Mouse (Mus musculus): ENCODE data around the gene Stpg1. TPM values are rescaled to one million over a fixed set of nuclear protein-coding genes. Genes with fewer than 3 reads are reported as not detected.

The Stpg1 gene
- polyA plus RNA-seq, 1 experiment: not detected

DNA sequence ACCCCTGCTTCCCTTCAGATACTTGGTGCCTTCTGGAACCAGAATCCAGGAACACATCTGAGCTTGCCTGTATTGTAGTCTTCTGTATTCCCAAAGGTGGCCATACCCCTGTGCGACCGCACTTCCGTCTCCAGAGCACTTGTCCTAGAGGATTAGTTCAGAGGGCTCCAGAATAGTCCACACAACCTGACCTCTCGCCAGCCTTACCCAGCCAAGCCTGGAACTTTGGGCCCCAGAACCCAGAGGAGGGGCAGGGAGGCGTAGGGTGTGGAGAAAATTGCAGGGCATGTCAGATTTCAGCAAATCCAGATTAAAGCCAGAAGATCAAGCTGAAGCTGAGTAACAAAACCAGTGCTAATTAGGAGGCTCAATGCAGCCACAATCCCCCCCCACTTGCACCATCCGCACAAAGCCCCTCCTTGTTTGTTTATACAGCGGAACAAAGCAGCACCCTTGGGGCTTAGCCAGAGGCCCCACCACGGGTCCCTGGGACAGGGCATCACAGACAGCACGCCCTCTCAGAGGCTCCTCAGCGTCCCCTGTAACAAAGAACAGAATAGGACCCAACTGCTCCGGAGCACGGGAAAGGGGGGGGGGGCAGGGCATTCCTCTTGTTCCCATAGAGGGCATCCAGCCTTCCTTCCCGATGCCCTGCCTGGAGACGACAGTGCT is 31.6 kb downstream of the Stpg1 start:
- TF ChIP-seq MYOD1 (IDR thresholded peaks at IDR 0.05; ENCODE audit: control insufficient read depth in 1 of 3, insufficient read length in 2 of 3, low read depth in 2 of 3) (no peak), POLR2AphosphoS2 (IDR thresholded peaks at IDR 0.05; ENCODE audit: insufficient read length, low read depth) (no peak), POLR2A (IDR thresholded peaks at IDR 0.05; ENCODE audit: insufficient read length, low read depth) (no peak), TCF3 (IDR thresholded peaks at IDR 0.05; ENCODE audit: insufficient read length, low read depth) (no peak), SRF (IDR thresholded peaks at IDR 0.05; ENCODE audit: control insufficient read depth, insufficient read length, low read depth) (no peak), USF1 (IDR thresholded peaks at IDR 0.05; ENCODE audit: low read depth) (no peak), REST (IDR thresholded peaks at IDR 0.05; ENCODE audit: insufficient read depth, insufficient read length) (no peak), MAX (IDR thresholded peaks at IDR 0.05; ENCODE audit: low read depth) (no peak), CEBPB (IDR thresholded peaks at IDR 0.05; ENCODE audit: insufficient read depth, poor library complexity, severe bottlenecking) (no peak), MYOG (IDR thresholded peaks at IDR 0.05; ENCODE audit: control insufficient read depth in 1 of 3, insufficient read depth in 1 of 3, insufficient read length in 2 of 3, low read depth in 2 of 3) (no peak), E2F4 (IDR thresholded peaks at IDR 0.05; ENCODE audit: insufficient read depth) (no peak), TCF12 (IDR thresholded peaks at IDR 0.05; ENCODE audit: insufficient read depth, poor library complexity, severe bottlenecking) (no peak)
- H3K36me3 ChIP-seq (ENCODE audit: control insufficient read depth, insufficient read depth): no peaks in the 10 kb centered on the region
- H3K4me2 ChIP-seq (ENCODE audit: low read depth): no peak overlapping the region
- H3K27me3 ChIP-seq (ENCODE audit: control insufficient read depth, insufficient read depth, insufficient read length): no peaks in the 10 kb centered on the region
- no peak overlapping the region for H3K4me3 ChIP-seq
- no peaks in the 10 kb centered on the region for H3K79me2 ChIP-seq (ENCODE audit: control insufficient read depth, insufficient read depth)
- H3ac ChIP-seq (ENCODE audit: control insufficient read depth, insufficient read length): no peak overlapping the region

DNA sequence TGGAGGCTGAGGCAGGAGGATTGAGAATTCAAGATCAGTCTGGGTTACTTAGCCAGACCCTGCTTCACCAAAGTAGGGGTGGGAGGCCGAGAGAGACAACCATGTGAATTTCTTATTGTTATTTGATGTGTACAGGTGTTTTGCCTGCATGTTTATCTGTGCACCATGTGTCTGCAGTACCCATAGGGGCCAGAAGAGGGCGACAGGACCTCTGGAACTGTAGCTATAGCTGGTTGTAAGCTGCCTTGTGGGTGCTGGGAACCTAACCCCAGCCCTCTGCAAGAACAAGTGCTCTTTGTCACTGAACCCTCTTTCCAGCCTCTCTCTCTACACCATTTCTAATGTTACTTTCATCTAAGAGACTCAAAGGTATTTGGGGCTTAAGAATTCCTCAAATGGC is 35.7 kb downstream of the Stpg1 start:
- TF ChIP-seq E2F4 (IDR thresholded peaks at IDR 0.05; ENCODE audit: insufficient read depth) (no peak), MYOD1 (IDR thresholded peaks at IDR 0.05; ENCODE audit: control insufficient read depth in 1 of 3, insufficient read length in 2 of 3, low read depth in 2 of 3) (no peak), SRF (IDR thresholded peaks at IDR 0.05; ENCODE audit: control insufficient read depth, insufficient read length, low read depth) (no peak), MYOG (IDR thresholded peaks at IDR 0.05; ENCODE audit: control insufficient read depth in 1 of 3, insufficient read depth in 1 of 3, insufficient read length in 2 of 3, low read depth in 2 of 3) (no peak), CEBPB (IDR thresholded peaks at IDR 0.05; ENCODE audit: insufficient read depth, poor library complexity, severe bottlenecking) (no peak), POLR2AphosphoS2 (IDR thresholded peaks at IDR 0.05; ENCODE audit: insufficient read length, low read depth) (no peak), USF1 (IDR thresholded peaks at IDR 0.05; ENCODE audit: low read depth) (no peak), REST (IDR thresholded peaks at IDR 0.05; ENCODE audit: insufficient read depth, insufficient read length) (no peak), POLR2A (IDR thresholded peaks at IDR 0.05; ENCODE audit: insufficient read length, low read depth) (no peak), MAX (IDR thresholded peaks at IDR 0.05; ENCODE audit: low read depth) (no peak), TCF12 (IDR thresholded peaks at IDR 0.05; ENCODE audit: insufficient read depth, poor library complexity, severe bottlenecking) (no peak), TCF3 (IDR thresholded peaks at IDR 0.05; ENCODE audit: insufficient read length, low read depth) (no peak)
- H3K79me2 ChIP-seq (ENCODE audit: control insufficient read depth, insufficient read depth): no peaks in the 10 kb centered on the region
- H3K36me3 ChIP-seq (ENCODE audit: control insufficient read depth, insufficient read depth): no peaks in the 10 kb centered on the region
- no peak overlapping the region for H3K4me3 ChIP-seq
- H3K4me2 ChIP-seq (ENCODE audit: low read depth): no peak overlapping the region
- H3ac ChIP-seq (ENCODE audit: control insufficient read depth, insufficient read length): no peak overlapping the region
- no peaks in the 10 kb centered on the region for H3K27me3 ChIP-seq (ENCODE audit: control insufficient read depth, insufficient read depth, insufficient read length)

DNA sequence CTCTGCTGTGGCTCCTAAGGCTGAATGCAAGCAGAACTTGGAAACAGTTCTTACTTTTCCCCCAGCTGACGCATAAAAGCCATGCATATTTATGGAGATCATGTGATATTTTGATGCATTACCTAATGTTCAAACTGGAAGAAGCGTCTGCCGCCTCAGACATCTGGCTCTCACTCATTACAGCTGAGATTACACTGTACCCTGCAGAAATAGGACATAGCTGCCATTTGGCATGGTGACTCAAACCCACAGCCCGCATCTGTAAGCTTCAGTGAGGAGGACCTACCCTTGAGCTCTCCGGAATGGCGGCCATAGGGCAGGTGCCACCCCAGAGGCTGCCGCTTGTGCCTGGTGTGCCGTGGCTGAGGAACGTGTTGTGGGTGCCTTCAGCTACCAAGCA is 36.6 kb downstream of the Stpg1 start:
- no peak for TF ChIP-seq POLR2AphosphoS2 (IDR thresholded peaks at IDR 0.05; ENCODE audit: insufficient read length, low read depth)
- no peak for TF ChIP-seq TCF3 (IDR thresholded peaks at IDR 0.05; ENCODE audit: insufficient read length, low read depth)
- no peak for TF ChIP-seq E2F4 (IDR thresholded peaks at IDR 0.05; ENCODE audit: insufficient read depth)
- no peak for TF ChIP-seq TCF12 (IDR thresholded peaks at IDR 0.05; ENCODE audit: insufficient read depth, poor library complexity, severe bottlenecking)
- TF ChIP-seq SRF (IDR thresholded peaks at IDR 0.05; ENCODE audit: control insufficient read depth, insufficient read length, low read depth): no peak
- TF ChIP-seq MYOD1 (IDR thresholded peaks at IDR 0.05; ENCODE audit: control insufficient read depth in 1 of 3, insufficient read length in 2 of 3, low read depth in 2 of 3): no peak
- no peak for TF ChIP-seq CEBPB (IDR thresholded peaks at IDR 0.05; ENCODE audit: insufficient read depth, poor library complexity, severe bottlenecking)
- TF ChIP-seq MYOG (IDR thresholded peaks at IDR 0.05; ENCODE audit: control insufficient read depth in 1 of 3, insufficient read depth in 1 of 3, insufficient read length in 2 of 3, low read depth in 2 of 3): no peak
- no peak for TF ChIP-seq POLR2A (IDR thresholded peaks at IDR 0.05; ENCODE audit: insufficient read length, low read depth)
- no peak for TF ChIP-seq USF1 (IDR thresholded peaks at IDR 0.05; ENCODE audit: low read depth)
- TF ChIP-seq REST (IDR thresholded peaks at IDR 0.05; ENCODE audit: insufficient read depth, insufficient read length): no peak
- no peak for TF ChIP-seq MAX (IDR thresholded peaks at IDR 0.05; ENCODE audit: low read depth)
- Histone ChIP-seq H3ac (ENCODE audit: control insufficient read depth, insufficient read length) (no peak overlapping the region), H3K4me2 (ENCODE audit: low read depth) (no peak overlapping the region), H3K36me3 (ENCODE audit: control insufficient read depth, insufficient read depth) (no peaks in the 10 kb centered on the region), H3K27me3 (ENCODE audit: control insufficient read depth, insufficient read depth, insufficient read length) (no peaks in the 10 kb centered on the region), H3K79me2 (ENCODE audit: control insufficient read depth, insufficient read depth) (no peaks in the 10 kb centered on the region), H3K4me3 (no peak overlapping the region)

DNA sequence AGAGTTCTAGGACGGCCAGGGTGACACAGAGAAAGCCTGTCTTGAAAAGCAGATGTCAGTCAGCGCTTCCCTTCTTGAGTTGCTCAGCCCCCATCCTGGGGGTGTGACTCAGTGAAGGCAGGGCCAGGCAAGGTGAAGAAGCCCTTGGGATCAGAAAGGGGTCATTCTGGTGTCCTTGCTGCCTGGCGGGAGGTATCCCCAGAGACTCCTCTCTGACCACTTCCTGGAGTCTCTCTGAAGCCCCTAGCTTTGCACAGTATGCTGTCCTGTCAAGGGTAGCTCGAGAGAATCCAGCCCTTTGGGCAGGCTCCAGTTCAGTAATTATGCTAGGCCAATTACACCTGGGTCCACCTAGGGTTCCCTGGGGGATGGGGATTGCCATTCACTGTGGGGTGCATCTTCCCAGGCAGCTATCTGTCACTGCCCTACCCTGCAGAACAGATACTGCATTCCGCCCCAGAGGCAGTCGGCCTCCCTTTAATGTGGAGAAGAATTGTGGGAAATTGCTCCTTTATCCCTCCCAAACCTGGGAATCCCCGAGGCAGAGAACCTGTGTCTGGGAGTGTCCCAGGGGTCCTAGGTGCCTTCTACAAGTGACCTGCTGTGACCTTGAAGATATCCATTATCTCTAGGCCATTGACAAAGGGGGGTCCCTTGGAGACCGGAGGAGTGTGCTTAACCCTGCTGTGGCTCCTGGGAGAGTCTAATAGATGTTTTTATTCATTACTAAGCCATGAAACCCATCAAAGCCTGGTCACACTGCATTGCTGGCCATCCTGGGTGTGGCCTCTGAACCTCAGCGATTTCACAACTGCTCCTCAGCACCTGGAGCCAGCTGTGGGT is 37.4 kb downstream of the Stpg1 start:
- Histone ChIP-seq H3K4me2 (ENCODE audit: low read depth) (no peak overlapping the region), H3K79me2 (ENCODE audit: control insufficient read depth, insufficient read depth) (no peaks in the 10 kb centered on the region), H3K4me3 (no peak overlapping the region), H3K36me3 (ENCODE audit: control insufficient read depth, insufficient read depth) (no peaks in the 10 kb centered on the region), H3ac (ENCODE audit: control insufficient read depth, insufficient read length) (no peak overlapping the region), H3K27me3 (ENCODE audit: control insufficient read depth, insufficient read depth, insufficient read length) (no peaks in the 10 kb centered on the region)
- TF ChIP-seq MAX (IDR thresholded peaks at IDR 0.05; ENCODE audit: low read depth): no peak
- no peak for TF ChIP-seq MYOG (IDR thresholded peaks at IDR 0.05; ENCODE audit: control insufficient read depth in 1 of 3, insufficient read depth in 1 of 3, insufficient read length in 2 of 3, low read depth in 2 of 3)
- no peak for TF ChIP-seq USF1 (IDR thresholded peaks at IDR 0.05; ENCODE audit: low read depth)
